Mouse (Mus musculus): ENCODE data around the gene Crhbp. TPM values are rescaled to one million over a fixed set of nuclear protein-coding genes. Genes with fewer than 3 reads are reported as not detected.

Crhbp gene
- polyA plus RNA-seq, 1 experiment from 2014 or later: 0.16 TPM

DNA sequence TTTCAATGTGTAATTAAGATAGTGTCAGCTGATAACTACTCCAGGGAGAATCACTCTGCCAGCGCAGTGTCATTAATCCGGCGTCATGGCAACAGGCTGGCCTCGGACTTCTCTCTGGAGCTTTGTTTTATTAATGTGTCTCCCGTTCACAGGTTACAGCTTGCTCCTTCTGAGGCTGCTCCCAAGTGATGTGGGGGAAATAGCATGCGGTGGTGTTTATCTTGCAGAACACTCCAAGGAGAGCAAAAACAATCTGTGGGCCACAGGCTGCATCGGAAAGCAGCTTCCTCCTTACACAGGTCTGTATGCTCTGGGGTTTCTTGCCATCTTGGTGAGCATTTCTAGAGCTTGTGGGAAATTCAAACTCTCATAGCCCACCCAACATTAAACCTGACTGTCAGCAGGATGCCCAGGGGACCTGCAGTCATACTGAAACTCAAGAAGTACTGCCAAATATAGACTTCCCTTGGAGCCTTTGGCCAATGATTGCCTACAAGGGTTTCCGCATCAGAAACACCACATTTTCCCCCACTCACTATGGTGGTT lies 25.4 kb downstream of the Crhbp start:
- H3K27me3 ChIP-seq: no peaks in the 10 kb centered on the region; the same call in 1 of the 2 replicates
- 28% methylated on average over 8 of the region's 8 CpGs for WGBS (ENCODE audit: insufficient replicate concordance)
- no peak overlapping the region for H3K27ac ChIP-seq (replicated peaks)
- H3K4me2 ChIP-seq: no peak overlapping the region
- no peaks in the 10 kb centered on the region for H3K4me1 ChIP-seq (replicated peaks)
- no peaks in the 10 kb centered on the region for H3K9me3 ChIP-seq (replicated peaks)
- H3K36me3 ChIP-seq (replicated peaks): no peaks in the 10 kb centered on the region
- H3K4me3 ChIP-seq (replicated peaks): no peak overlapping the region
- ATAC-seq (ENCODE audit: insufficient read depth): no peak
- H3K9ac ChIP-seq: no peak overlapping the region

DNA sequence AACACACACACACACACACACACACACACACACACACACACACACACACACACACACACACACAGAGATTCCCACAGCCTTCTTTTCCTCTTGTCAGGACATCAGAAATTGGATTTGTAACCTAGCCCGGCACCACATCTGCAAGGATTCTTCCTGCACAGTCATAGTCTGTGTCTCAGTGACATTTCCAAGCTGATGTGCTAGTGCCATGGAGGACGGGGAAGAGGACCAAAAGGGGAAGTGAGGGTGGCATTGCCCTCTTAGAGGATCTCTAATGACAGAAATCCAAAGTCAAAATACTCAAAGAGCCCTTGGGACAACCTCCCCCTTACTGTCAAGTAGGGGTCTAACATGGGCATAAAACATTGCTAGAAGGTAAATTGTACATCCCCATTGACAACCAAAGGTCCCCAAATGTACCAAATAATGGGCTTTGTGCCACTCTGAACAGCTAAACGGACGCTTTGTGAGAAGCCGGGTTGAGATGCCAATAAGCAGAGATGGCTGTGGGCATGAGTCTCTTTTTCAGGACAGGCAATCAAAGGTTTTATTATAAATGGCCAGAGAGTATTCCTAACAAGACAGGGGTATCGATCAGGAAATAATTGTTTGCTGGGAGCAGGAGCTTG lies 26.0 kb downstream of the Crhbp start:
- H3K27me3 ChIP-seq: no peaks in the 10 kb centered on the region; the same call in 1 of the 2 replicates
- no peak overlapping the region for H3K4me2 ChIP-seq
- H3K9ac ChIP-seq: no peak overlapping the region
- no peaks in the 10 kb centered on the region for H3K9me3 ChIP-seq (replicated peaks)
- ATAC-seq (ENCODE audit: insufficient read depth): no peak
- H3K27ac ChIP-seq (replicated peaks): no peak overlapping the region
- WGBS (ENCODE audit: insufficient replicate concordance): 46% methylated on average over 6 of the region's 6 CpGs
- no peak overlapping the region for H3K4me3 ChIP-seq (replicated peaks)
- no peaks in the 10 kb centered on the region for H3K36me3 ChIP-seq (replicated peaks)
- no peaks in the 10 kb centered on the region for H3K4me1 ChIP-seq (replicated peaks)

DNA sequence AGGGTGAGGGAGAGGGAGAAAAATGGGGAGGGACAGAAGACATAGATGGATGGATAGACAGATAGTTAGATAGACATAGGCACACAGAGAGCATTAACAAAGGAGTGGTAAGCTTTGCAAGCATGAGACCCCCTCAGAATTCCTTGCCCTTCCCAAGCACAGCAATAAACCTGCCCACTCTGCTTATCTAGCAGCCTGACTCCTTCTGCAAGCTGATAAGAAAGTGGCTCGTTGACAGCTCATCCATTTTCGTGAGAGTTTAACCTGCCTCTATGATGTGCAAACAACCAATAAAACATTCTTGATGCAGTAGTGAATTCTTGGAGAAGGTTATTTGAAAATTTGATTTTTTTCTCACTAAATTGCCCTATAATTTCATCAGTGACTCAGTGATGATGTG lies 32.5 kb downstream of the Crhbp start:
- no peaks in the 10 kb centered on the region for H3K36me3 ChIP-seq (replicated peaks)
- ATAC-seq (ENCODE audit: insufficient read depth): no peak

DNA sequence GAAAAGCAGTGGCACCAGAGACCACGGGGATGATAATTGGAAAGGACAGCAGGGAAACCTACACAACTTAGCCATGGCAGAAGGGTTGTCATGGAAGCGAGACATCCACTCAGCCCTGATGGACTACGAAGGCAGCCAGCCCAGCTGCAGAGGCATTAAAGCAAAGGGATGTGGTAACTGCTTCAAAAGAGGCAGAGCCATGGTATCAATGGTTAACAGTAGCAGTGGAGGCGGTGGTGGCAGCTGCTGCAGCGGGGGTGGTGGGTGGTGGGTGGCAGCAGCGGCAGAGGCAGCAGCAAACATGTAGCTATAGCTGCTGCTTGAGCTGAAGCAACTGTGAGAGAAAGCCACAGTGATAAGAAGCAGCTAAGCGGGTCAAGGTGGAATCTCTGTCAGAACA lies 51.5 kb downstream of the Crhbp start:
- Histone ChIP-seq H3K9me3 (replicated peaks) (peaks cover 6% of the 10 kb centered on the region; the same call in 1 of the 2 replicates), H3K36me3 (replicated peaks) (no peaks in the 10 kb centered on the region)
- no peak for ATAC-seq (ENCODE audit: insufficient read depth)

More for the DNA sequence above, 32.5 kb downstream of the Crhbp start:
- Histone ChIP-seq H3K4me3 (replicated peaks) (no peak overlapping the region), H3K27me3 (no peaks in the 10 kb centered on the region), H3K9ac (no peak overlapping the region), H3K4me1 (replicated peaks) (peaks cover 5% of the 10 kb centered on the region; the same call in 1 of the 2 replicates), H3K4me2 (no peak overlapping the region), H3K27ac (replicated peaks) (no peak overlapping the region), H3K9me3 (replicated peaks) (no peaks in the 10 kb centered on the region)
- WGBS (ENCODE audit: insufficient replicate concordance): 3% methylated on average over 2 of the region's 2 CpGs

DNA sequence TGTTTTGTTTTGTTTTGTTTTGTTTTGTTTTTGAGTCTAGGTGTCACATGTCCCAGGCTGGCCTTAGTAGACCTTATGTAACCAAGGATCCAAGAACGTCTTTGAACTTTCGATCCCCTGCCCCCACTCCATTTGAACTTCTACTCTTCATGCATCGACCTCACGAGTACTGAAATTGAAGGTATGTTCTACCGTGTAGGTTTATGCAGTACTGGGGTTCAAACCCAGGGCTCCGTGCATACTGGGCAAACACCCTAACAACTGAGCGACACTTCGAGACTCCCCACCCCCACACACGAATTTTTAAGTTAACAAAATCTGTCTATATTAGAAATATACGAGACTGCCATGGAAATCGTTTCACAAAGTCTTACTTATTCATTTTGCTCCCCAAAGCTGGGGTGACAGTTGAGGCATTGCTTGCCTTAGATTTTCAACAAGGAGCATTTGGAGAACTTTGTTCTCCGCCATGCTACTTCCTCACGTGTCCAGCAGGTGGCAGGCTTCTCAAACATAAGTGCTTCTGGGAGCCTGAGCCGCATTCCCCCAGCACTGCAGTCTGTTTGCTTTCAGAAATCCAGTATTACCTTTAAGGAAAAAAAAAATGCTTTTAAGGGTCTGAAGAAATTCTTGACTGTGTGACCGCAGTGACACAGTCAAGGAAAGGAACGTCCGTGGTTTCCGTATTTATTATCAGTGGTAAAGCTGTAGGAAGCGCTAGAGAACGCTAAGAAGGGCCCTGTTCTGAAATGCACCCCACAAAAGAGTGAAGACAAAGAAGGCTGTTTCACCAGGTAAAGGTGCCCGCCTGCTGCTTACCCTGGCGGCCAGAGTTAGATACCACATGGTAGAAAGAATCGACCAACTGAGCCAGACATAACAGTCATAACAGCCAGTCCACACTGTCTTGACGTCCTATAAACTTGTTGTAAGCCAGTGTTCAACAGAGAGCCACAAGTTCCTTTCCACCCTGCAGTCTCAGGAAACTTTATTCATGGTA lies 54.6 kb downstream of the Crhbp start:
- Histone ChIP-seq H3K4me1 (replicated peaks) (no peaks in the 10 kb centered on the region), H3K4me2 (peak overlapping the region; percentile 14), H3K36me3 (replicated peaks) (no peaks in the 10 kb centered on the region), H3K27me3 (no peaks in the 10 kb centered on the region), H3K9ac (no peak overlapping the region), H3K4me3 (replicated peaks) (no peak overlapping the region), H3K27ac (replicated peaks) (no peak overlapping the region), H3K9me3 (replicated peaks) (no peaks in the 10 kb centered on the region)
- no peak for ATAC-seq (ENCODE audit: insufficient read depth)
- 28% methylated on average over 24 of the region's 24 CpGs for WGBS (ENCODE audit: insufficient replicate concordance)

More for the DNA sequence above, 51.5 kb downstream of the Crhbp start:
- 72% methylated on average over 7 of the region's 7 CpGs for WGBS (ENCODE audit: insufficient replicate concordance)
- no peak overlapping the region for H3K4me2 ChIP-seq
- H3K27ac ChIP-seq (replicated peaks): no peak overlapping the region
- H3K4me3 ChIP-seq (replicated peaks): no peak overlapping the region
- H3K9ac ChIP-seq: no peak overlapping the region
- H3K27me3 ChIP-seq: no peaks in the 10 kb centered on the region
- H3K4me1 ChIP-seq (replicated peaks): no peaks in the 10 kb centered on the region

DNA sequence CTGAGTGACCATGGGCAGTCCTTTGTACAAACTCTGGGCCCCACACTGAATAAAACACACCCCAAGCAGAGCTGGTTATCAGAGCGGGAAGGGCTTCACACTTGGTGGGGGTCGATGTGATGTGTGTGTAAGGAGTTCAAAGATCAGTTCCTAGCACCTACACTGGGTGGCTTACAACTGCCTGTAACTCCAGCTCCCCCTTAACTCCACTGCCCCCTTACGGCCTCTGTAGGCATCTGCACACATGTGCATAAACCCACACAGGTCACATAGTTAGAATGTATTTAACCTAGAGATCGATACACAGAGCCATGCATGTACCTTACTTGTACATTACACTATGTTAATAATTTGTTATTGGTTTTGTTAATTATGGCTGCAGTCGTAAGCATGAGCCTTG lies 56.5 kb downstream of the Crhbp start:
- no peak overlapping the region for H3K9ac ChIP-seq
- WGBS (ENCODE audit: insufficient replicate concordance): 70% methylated on average over 5 of the region's 5 CpGs
- H3K9me3 ChIP-seq (replicated peaks): no peaks in the 10 kb centered on the region
- H3K4me2 ChIP-seq: no peak overlapping the region
- no peak overlapping the region for H3K4me3 ChIP-seq (replicated peaks)
- no peak overlapping the region for H3K27ac ChIP-seq (replicated peaks)
- H3K27me3 ChIP-seq: no peaks in the 10 kb centered on the region
- no peak for ATAC-seq (ENCODE audit: insufficient read depth)
- no peaks in the 10 kb centered on the region for H3K4me1 ChIP-seq (replicated peaks)
- H3K36me3 ChIP-seq (replicated peaks): no peaks in the 10 kb centered on the region

DNA sequence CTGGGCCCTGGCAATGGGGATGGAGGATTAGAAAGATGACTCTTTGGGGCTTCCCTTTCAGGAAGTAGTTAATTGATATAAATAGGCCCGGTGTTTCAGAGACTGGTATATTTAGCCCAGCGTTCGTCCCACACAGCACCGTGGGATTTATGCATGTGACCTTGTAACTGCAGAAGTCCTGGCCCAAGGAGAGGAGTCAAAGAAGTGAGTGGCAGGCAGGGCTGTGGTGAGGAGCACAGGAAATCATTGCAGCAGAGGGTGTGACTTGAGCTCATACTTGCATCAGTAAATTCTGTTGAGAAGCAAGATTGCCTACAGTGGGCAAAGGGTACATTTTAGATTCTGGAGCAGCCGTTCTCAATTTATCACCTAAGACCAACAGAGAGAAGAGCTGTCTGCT lies 62.3 kb downstream of the Crhbp start:
- H3K4me1 ChIP-seq (replicated peaks): no peaks in the 10 kb centered on the region
- ATAC-seq (ENCODE audit: insufficient read depth): no peak
- WGBS (ENCODE audit: insufficient replicate concordance): 34% methylated on average over 5 of the region's 5 CpGs
- H3K4me2 ChIP-seq: no peak overlapping the region
- no peak overlapping the region for H3K27ac ChIP-seq (replicated peaks)
- no peak overlapping the region for H3K4me3 ChIP-seq (replicated peaks)
- H3K27me3 ChIP-seq: no peaks in the 10 kb centered on the region
- no peaks in the 10 kb centered on the region for H3K36me3 ChIP-seq (replicated peaks)
- no peak overlapping the region for H3K9ac ChIP-seq
- H3K9me3 ChIP-seq (replicated peaks): no peaks in the 10 kb centered on the region

Other genes with a start within 250 kb of the Crhbp start
- 0.55 and 0.78 TPM in 2 replicates for gene Pde8b, start 194.6 kb downstream of the Crhbp start, polyA plus RNA-seq (2015; fragmentation: Nextera tagmentation; extraction: Ambion mirVana)
- 5.2 and 5.7 TPM in 2 replicates for gene Zbed3, start 121.3 kb downstream of the Crhbp start, polyA plus RNA-seq (2015; fragmentation: Nextera tagmentation; extraction: Ambion mirVana)
- gene Aggf1, start 69.6 kb downstream of the Crhbp start, polyA plus RNA-seq (2015; fragmentation: Nextera tagmentation; extraction: Ambion mirVana): 15.8 and 17.8 TPM in 2 replicates
- not detected in 2 replicates for gene S100z, start 33.8 kb upstream of the Crhbp start, polyA plus RNA-seq (2015; fragmentation: Nextera tagmentation; extraction: Ambion mirVana)
- 0.47 and 0.71 TPM in 2 replicates for gene F2rl1, start 80.3 kb upstream of the Crhbp start, polyA plus RNA-seq (2015; fragmentation: Nextera tagmentation; extraction: Ambion mirVana)
- 32.3 and 35.9 TPM in 2 replicates for gene F2r, start 173.6 kb upstream of the Crhbp start, polyA plus RNA-seq (2015; fragmentation: Nextera tagmentation; extraction: Ambion mirVana)

Measured in liver, embryonic 15.5 days (tissue).